14 mouse cellular contexts compared by ENCODE assay signal in the genomic region with DNA sequence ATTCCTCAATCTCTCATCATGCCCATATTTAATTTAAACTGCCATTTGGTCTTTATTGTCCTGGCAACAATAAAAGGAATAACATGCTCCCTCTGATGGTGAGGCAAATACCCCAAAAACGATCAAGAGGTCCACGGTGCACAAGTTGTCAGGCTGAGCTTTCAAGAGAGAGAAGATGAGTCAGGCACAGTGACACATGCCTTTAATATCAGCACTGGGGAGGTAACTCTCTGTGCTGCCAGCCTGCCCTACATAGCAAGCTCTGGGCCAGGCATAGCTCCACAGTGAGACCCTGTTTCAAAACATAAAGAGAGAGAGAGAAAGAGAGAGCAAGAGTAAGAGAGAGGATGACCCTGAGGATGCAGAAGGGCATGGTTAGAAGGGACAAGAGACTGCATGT.
DNase-seq lines count a peak whose midpoint lies in the region; ATAC-seq and TF ChIP-seq lines count a peak whose summit lies in the region.
"Had no signal": no experiment of that assay in that cellular context is flagged by ENCODE, and none has a peak within 500 bp of the region (broad histone marks: within the 10 kb centered on the region; RNA-seq: fewer than 3 reads in every experiment).

No protein-coding gene starts in this region.

- no peak overlapping the region for H3K4me2 ChIP-seq in forebrain, postnatal 0 days (ENCODE audit: low read depth)
- H3K4me2 ChIP-seq in forebrain, embryonic 11.5 days (ENCODE audit: low read depth, low read length, severe bottlenecking): no peak overlapping the region
- no peak overlapping the region for H3K4me2 ChIP-seq in hindbrain, embryonic 15.5 days
- H3K4me2 ChIP-seq: embryonic facial prominence, embryonic 15.5 days had no signal

- no peak overlapping the region for H3K27ac ChIP-seq in forebrain, postnatal 0 days (ENCODE audit: low read depth, low read length)
- no peak overlapping the region for H3K27ac ChIP-seq in forebrain, embryonic 11.5 days (ENCODE audit: low read depth, low read length)
- H3K27ac ChIP-seq in layer of hippocampus, adult 2 months: peak overlapping the region; percentile 96
- H3K27ac ChIP-seq in hindbrain, embryonic 15.5 days (replicated peaks): 0 out of 2 replicates have a peak overlapping the region, but pooled peaks have one; percentile 7
- H3K27ac ChIP-seq: embryonic facial prominence, embryonic 15.5 days had no signal

- H3K27me3 ChIP-seq in forebrain, postnatal 0 days (ENCODE audit: insufficient read depth, low read length): no peaks in the 10 kb centered on the region
- H3K27me3 ChIP-seq in forebrain, embryonic 11.5 days (ENCODE audit: control insufficient read depth, insufficient read depth, low read length): no peaks in the 10 kb centered on the region
- no peaks in the 10 kb centered on the region for H3K27me3 ChIP-seq in hindbrain, embryonic 15.5 days
- H3K27me3 ChIP-seq: CH12.LX; embryonic facial prominence, embryonic 15.5 days had no signal

- no peak overlapping the region for H3K9ac ChIP-seq in forebrain, postnatal 0 days
- no peak overlapping the region for H3K9ac ChIP-seq in forebrain, embryonic 11.5 days (ENCODE audit: low read length)
- H3K9ac ChIP-seq in hindbrain, embryonic 15.5 days: no peak overlapping the region
- H3K9ac ChIP-seq: embryonic facial prominence, embryonic 15.5 days had no signal

- no peaks in the 10 kb centered on the region for H3K9me3 ChIP-seq in forebrain, postnatal 0 days (ENCODE audit: low read length)
- H3K9me3 ChIP-seq in forebrain, embryonic 11.5 days (ENCODE audit: control insufficient read depth, low read length): no peaks in the 10 kb centered on the region
- no peaks in the 10 kb centered on the region for H3K9me3 ChIP-seq in hindbrain, embryonic 15.5 days
- H3K9me3 ChIP-seq: embryonic facial prominence, embryonic 15.5 days had no signal

- 0 out of 2 replicates have a peak, but pooled peaks cover 1% of the 10 kb centered on the region for H3K36me3 ChIP-seq in forebrain, postnatal 0 days (ENCODE audit: insufficient read depth)
- no peaks in the 10 kb centered on the region for H3K36me3 ChIP-seq in forebrain, embryonic 11.5 days (ENCODE audit: control insufficient read depth, insufficient read depth, low read length)
- no peaks in the 10 kb centered on the region for H3K36me3 ChIP-seq in hindbrain, embryonic 15.5 days
- H3K36me3 ChIP-seq: embryonic facial prominence, embryonic 15.5 days had no signal

- 60% methylated on average over 2 of the region's 2 CpGs for WGBS in forebrain, postnatal 0 days
- WGBS in forebrain, embryonic 11.5 days: 80% methylated on average over 2 of the region's 2 CpGs
- WGBS in hindbrain, embryonic 15.5 days: 76% methylated on average over 2 of the region's 2 CpGs

- peak; percentile 67 to 75 for DNase-seq in adrenal gland, adult (ENCODE audit: inconsistent age in 2 of 2, low spot score in 1 of 2)
- no peak for DNase-seq in adrenal gland, postnatal 10 days
- no peak for DNase-seq in forebrain, postnatal 0 days
- no peak for DNase-seq in forebrain, embryonic 11.5 days (ENCODE audit: low spot score)
- no peak for DNase-seq in layer of hippocampus, adult 2 months (ENCODE audit: low spot score in 2 of 2)
- no peak for DNase-seq in layer of hippocampus, adult 9-10 months (ENCODE audit: low spot score)
- no peak for DNase-seq in thymus, postnatal 4 days
- DNase-seq: cerebellum, adult 8-10 months; gastrocnemius, postnatal 36 days; lung, adult 18-20 months; lung, postnatal 36 days had no signal

- no peak for ATAC-seq in forebrain, postnatal 0 days
- ATAC-seq in forebrain, embryonic 11.5 days (replicated peaks; ENCODE audit: low FRiP score): no peak
- ATAC-seq in hindbrain, embryonic 15.5 days (ENCODE audit: low FRiP score, low read depth): no peak

- H3K4me3 ChIP-seq in forebrain, postnatal 0 days (ENCODE audit: low read depth, low read length): no peak overlapping the region
- no peak overlapping the region for H3K4me3 ChIP-seq in forebrain, embryonic 11.5 days (ENCODE audit: low read depth, low read length)
- H3K4me3 ChIP-seq in layer of hippocampus, adult 2 months: no peak overlapping the region
- no peak overlapping the region for H3K4me3 ChIP-seq in hindbrain, embryonic 15.5 days
- H3K4me3 ChIP-seq: embryonic facial prominence, embryonic 15.5 days had no signal

- 0 out of 2 replicates have a peak, but pooled peaks cover 11% of the 10 kb centered on the region for H3K4me1 ChIP-seq in forebrain, postnatal 0 days (ENCODE audit: insufficient read depth)
- no peaks in the 10 kb centered on the region for H3K4me1 ChIP-seq in forebrain, embryonic 11.5 days (replicated peaks; ENCODE audit: control insufficient read depth, insufficient read depth, low read length)
- peaks cover 15% of the 10 kb centered on the region for H3K4me1 ChIP-seq in hindbrain, embryonic 15.5 days (replicated peaks)

- TF ChIP-seq CTCF in forebrain, postnatal 0 days (IDR thresholded peaks at IDR 0.05; ENCODE audit: low read depth): 0 out of 2 replicates have a peak, but pooled peaks have one; percentile 23
- 0 out of 2 replicates have a peak, but pooled peaks have one; percentile 8 for TF ChIP-seq CTCF in layer of hippocampus, adult 2 months (conservative IDR thresholded peaks at IDR 0.05)

Comparison
In these comparisons a context has a peak if more than half of its experiments do, and no peak if none do; other contexts are left out.
1. DNase-seq: peak in adrenal gland, adult (2 of 2); none in adrenal gland, postnatal 10 days (single experiment), forebrain, postnatal 0 days (single experiment), forebrain, embryonic 11.5 days (single experiment), layer of hippocampus, adult 2 months (0 of 2), layer of hippocampus, adult 9-10 months (single experiment) and thymus, postnatal 4 days (single experiment).
2. H3K27ac ChIP-seq: peak in layer of hippocampus, adult 2 months (single experiment) and hindbrain, embryonic 15.5 days (single experiment); none in forebrain, postnatal 0 days (single experiment) and forebrain, embryonic 11.5 days (single experiment).